Mouse (Mus musculus) liver, embryonic 14.5 days (tissue): ENCODE measurements around the gene Slc13a5.

Experiments used
- CTCF ChIP-seq: IDR thresholded peaks from 2 replicates; pipeline ENCODE4 v1.5.1; 2016; ENCODE audit warnings: antibody characterized with exemption, low read depth, control low read depth
- EP300 ChIP-seq: IDR thresholded peaks from 2 replicates; pipeline ENCODE4 v1.6.1; 2016; ENCODE audit warnings: antibody characterized with exemption, low read depth

GRCm38 (mm10) chr11:72215410-72215797, 51.6 kb downstream of the Slc13a5 start, which contains the start of gene Med31:
- TF ChIP-seq CTCF: no peak; the same call in 1 of the 2 replicates
- TF ChIP-seq EP300: no peak
